Mouse (Mus musculus) adrenal gland, adult 18-20 months (tissue): ENCODE results near the gene Rasal2. TPM values are rescaled to one million over a fixed set of nuclear protein-coding genes. Genes with fewer than 3 reads are reported as not detected.

Experiments
- DNase-seq, 2 experiments: peaks; one replicate each; pipeline ENCODE4 v3.0.0; 2021 to 2022; ENCODE audit warnings: low spot score in 2 of 2
- long read RNA-seq, 2 experiments: library from polyadenylated mRNA; stranded (forward); transcript quantifications; one replicate each; pipeline ENCODE4 v2.0.0; 2021
- total RNA-seq, 2 experiments: library from RNA; stranded (reverse); gene quantifications; 1 replicate in 1 of 2; 2 replicates in 1 of 2; pipeline ENCODE4 v1.2.3; 2021

Gene Rasal2
- 10 to 100 TPM; 12.9 to 14.8 TPM for total RNA-seq
- long read RNA-seq, experiment 1, partial matches to known transcripts, result 1 of 1 reads
- long read RNA-seq, experiment 1, other reads (novel, unspliced or antisense), result 0 of 1 reads
- long read RNA-seq, experiment 2, full-length matches to known transcripts, result 1 of 13 reads
- long read RNA-seq, experiment 2, partial matches to known transcripts, result 11 of 13 reads
- long read RNA-seq, experiment 2, other reads (novel, unspliced or antisense), result 1 of 13 reads

GRCm38 (mm10) chr1:157412454-157413369 is at the start of gene Rasal2:
Gene Rasal2, minus strand, starts transcription at chr1:157412595.
- peak; percentile 94 to 96 for DNase-seq

- DNase-seq, result no peak
Observed at GRCm38 (mm10) chr1:157461276-157461675, 48.9 kb upstream of the Rasal2 start.

GRCm38 (mm10) chr1:157459904-157460303 is 47.5 kb upstream of the Rasal2 start:
- DNase-seq, result no peak

- DNase-seq, result peak; percentile 79 to 86
Observed at GRCm38 (mm10) chr1:157458421-157459208, 46.2 kb upstream of the Rasal2 start, which contains the start of gene Cryzl2. Gene Cryzl2, plus strand, starts transcription at chr1:157458577.

GRCm38 (mm10) chr1:157457789-157458188 is 45.4 kb upstream of the Rasal2 start:
- no peak for DNase-seq

GRCm38 (mm10) chr1:157454876-157455275 is 42.5 kb upstream of the Rasal2 start:
- DNase-seq, result no peak

GRCm38 (mm10) chr1:157452759-157453549 is 40.6 kb upstream of the Rasal2 start:
- no peak for DNase-seq

- DNase-seq, result no peak
Observed at GRCm38 (mm10) chr1:157452284-157452683, 39.9 kb upstream of the Rasal2 start.

- DNase-seq, result no peak
Observed at GRCm38 (mm10) chr1:157449981-157450636, 37.7 kb upstream of the Rasal2 start.

GRCm38 (mm10) chr1:157449532-157449931 is 37.1 kb upstream of the Rasal2 start:
- no peak for DNase-seq

- no peak for DNase-seq
Observed at GRCm38 (mm10) chr1:157448805-157449188, 36.4 kb upstream of the Rasal2 start.

- no peak for DNase-seq
Observed at GRCm38 (mm10) chr1:157448164-157448804, 35.9 kb upstream of the Rasal2 start.

- no peak for DNase-seq
Observed at GRCm38 (mm10) chr1:157447142-157447541, 34.7 kb upstream of the Rasal2 start.

GRCm38 (mm10) chr1:157446325-157446724 is 33.9 kb upstream of the Rasal2 start:
- DNase-seq, result peak; percentile 58 to 70

- no peak for DNase-seq
Observed at GRCm38 (mm10) chr1:157445398-157445910, 33.1 kb upstream of the Rasal2 start.

GRCm38 (mm10) chr1:157444632-157445300 is 32.4 kb upstream of the Rasal2 start:
- no peak for DNase-seq

- DNase-seq, result no peak
Observed at GRCm38 (mm10) chr1:157443723-157444561, 31.5 kb upstream of the Rasal2 start.
